Mouse (Mus musculus) ES-E14 (cell line): ENCODE measurements around the gene Crybg2. TPM values are rescaled to one million over a fixed set of nuclear protein-coding genes. Genes with fewer than 3 reads are reported as not detected.

ENCODE experiments used
- DNase-seq: peaks from one replicate; pipeline ENCODE4 v3.0.0-alpha.2; 2013; ENCODE audit warnings: low read depth, low spot score
- H3K27ac ChIP-seq: 2 replicates; pipeline ENCODE4 v1.5.1; 2012; ENCODE audit warnings: low read depth, mild to moderate bottlenecking, low read length, moderate library complexity, mixed read lengths; ENCODE audit not compliant: poor library complexity, insufficient read depth, severe bottlenecking
- H3K36me3 ChIP-seq: 2 replicates; pipeline ENCODE4 v1.6.1; 2012; ENCODE audit warnings: mild to moderate bottlenecking, low read length, moderate library complexity, mixed read lengths; ENCODE audit not compliant: control insufficient read depth, poor library complexity, insufficient read depth, severe bottlenecking
- H3K4me1 ChIP-seq, 2 experiments: fragments of 150-350 bp in 1 of 2; sonication (generic) in 1 of 2; 2 replicates each; pipeline ENCODE4 v1.6.1; 2012; ENCODE audit warnings: low read length in 2 of 2, mild to moderate bottlenecking in 1 of 2, mixed read lengths in 1 of 2; ENCODE audit not compliant: control insufficient read depth in 2 of 2, insufficient read depth in 2 of 2, poor library complexity in 1 of 2
- H3K4me3 ChIP-seq, 2 experiments: fragments of 150-350 bp in 1 of 2; sonication (generic) in 1 of 2; 2 replicates each; pipeline ENCODE4 v1.5.1; 2012; ENCODE audit warnings: low read length in 2 of 2, low read depth in 1 of 2, mild to moderate bottlenecking in 1 of 2, mixed read lengths in 1 of 2; ENCODE audit not compliant: insufficient read depth in 1 of 2, poor library complexity in 1 of 2, severe bottlenecking in 1 of 2
- H3K9ac ChIP-seq: 2 replicates; pipeline ENCODE4 v1.6.1; 2012; ENCODE audit warnings: low read depth, mild to moderate bottlenecking, low read length, mixed read lengths; ENCODE audit not compliant: poor library complexity, insufficient read depth, severe bottlenecking
- H3K9me3 ChIP-seq: fragments of 150-350 bp; sonication (generic); 2 replicates; pipeline ENCODE4 v1.6.1; 2012; ENCODE audit warnings: low read depth, mild to moderate bottlenecking, low read length; ENCODE audit not compliant: control insufficient read depth, insufficient read depth
- CHD2 ChIP-seq: IDR thresholded peaks from 2 replicates; pipeline ENCODE4 v1.6.1; 2014; ENCODE audit warnings: mild to moderate bottlenecking, low read depth, low read length, inconsistent platforms
- HCFC1 ChIP-seq: IDR thresholded peaks from 2 replicates; pipeline ENCODE4 v1.6.1; 2012; ENCODE audit warnings: low read length, inconsistent platforms, borderline replicate concordance; ENCODE audit not compliant: insufficient read depth
- MAFK ChIP-seq: IDR thresholded peaks from 2 replicates; pipeline ENCODE4 v1.6.1; 2014; ENCODE audit warnings: mild to moderate bottlenecking, low read depth, low read length, inconsistent platforms; ENCODE audit not compliant: insufficient read depth
- ZC3H11A ChIP-seq: IDR thresholded peaks from 2 replicates; pipeline ENCODE4 v1.6.1; 2012; ENCODE audit warnings: low read depth, mild to moderate bottlenecking, inconsistent platforms, low read length, borderline replicate concordance
- ZNF384 ChIP-seq: IDR thresholded peaks from 2 replicates; pipeline ENCODE4 v1.6.1; 2012; ENCODE audit warnings: low read depth, low read length, inconsistent platforms
- in situ Hi-C, 2 experiments: fragments of 600-800 bp; cut with MboI; formaldehyde crosslinking; loops; one replicate each; pipeline ENCODE4 v1.15.1; 2025; ENCODE audit warnings: low sequenced_read_pairs in 2 of 2, inconsistent platforms in 1 of 2; ENCODE audit not compliant: unreplicated experiment in 2 of 2
- total RNA-seq: library from RNA; depleted of rRNA; stranded (reverse); fragments of 300-350 nt; gene quantifications from 2 replicates; pipeline ENCODE4 v1.2.3, GENCODE M21; 2012

Crybg2 gene
- total RNA-seq, 1 experiment, result 12.6 TPM

GRCm38 (mm10) chr4:134016767-134017166 is 43.8 kb upstream of the Crybg2 start:
- in situ Hi-C loops, result no loop called here
- no peaks in the 10 kb centered on the region for H3K9me3 ChIP-seq
- TF ChIP-seq MAFK (no peak), ZC3H11A (no peak), HCFC1 (no peak), CHD2 (no peak), ZNF384 (no peak)
- peak overlapping the region; percentile 85 to 88 for H3K4me3 ChIP-seq
- H3K36me3 ChIP-seq, result peaks cover 5% of the 10 kb centered on the region; the same call in 1 of the 2 replicates
- peaks cover 3 to 4% of the 10 kb centered on the region in 2 experiments; a peak in 3 of 4 replicates for H3K4me1 ChIP-seq
- peak; percentile 85 for DNase-seq
- peak overlapping the region; percentile 87 for H3K9ac ChIP-seq
- peak overlapping the region; percentile 96 for H3K27ac ChIP-seq

- Histone ChIP-seq H3K9me3 (no peaks in the 10 kb centered on the region), H3K9ac (peak overlapping the region; percentile 87), H3K4me3 (peak overlapping the region; percentile 85 to 88), H3K36me3 (peaks cover 5% of the 10 kb centered on the region; the same call in 1 of the 2 replicates), H3K4me1 (peaks cover 3 to 4% of the 10 kb centered on the region in 2 experiments; a peak in 3 of 4 replicates), H3K27ac (peak overlapping the region; percentile 96)
- no peak for TF ChIP-seq MAFK
- TF ChIP-seq HCFC1, result no peak
- no peak for TF ChIP-seq CHD2
- no peak for TF ChIP-seq ZNF384
- TF ChIP-seq ZC3H11A, result no peak
- DNase-seq, result no peak
- in situ Hi-C loops, result no loop called here
These were observed 43.3 kb upstream of the Crybg2 start for GRCm38 (mm10) chr4:134017201-134017865.

- H3K27ac ChIP-seq, result peak overlapping the region; percentile 96
- DNase-seq, result no peak
- H3K4me1 ChIP-seq, result peaks cover 0 to 4% of the 10 kb centered on the region in 2 experiments; a peak in 3 of 4 replicates
- peaks cover 5% of the 10 kb centered on the region; the same call in 1 of the 2 replicates for H3K36me3 ChIP-seq
- peak overlapping the region; percentile 85 to 88 for H3K4me3 ChIP-seq
- no peaks in the 10 kb centered on the region for H3K9me3 ChIP-seq
- in situ Hi-C loops, result no loop called here
- H3K9ac ChIP-seq, result peak overlapping the region; percentile 87
- TF ChIP-seq HCFC1 (no peak), ZNF384 (no peak), ZC3H11A (no peak), MAFK (no peak), CHD2 (no peak)
These were observed 42.4 kb upstream of the Crybg2 start for GRCm38 (mm10) chr4:134018038-134018778.

GRCm38 (mm10) chr4:134018779-134019145 is 41.9 kb upstream of the Crybg2 start, which contains the start of gene Lin28a:
Lin28a (minus strand) TSS chr4:134018841.
- peak; percentile 86 for DNase-seq
- in situ Hi-C loops, result no loop called here
- Histone ChIP-seq H3K36me3 (peaks cover 5% of the 10 kb centered on the region; the same call in 1 of the 2 replicates), H3K9me3 (no peaks in the 10 kb centered on the region), H3K9ac (peak within 1 kb of the TSS; percentile 87), H3K4me3 (peak within 1 kb of the TSS; percentile 85 to 88), H3K4me1 (peaks cover 0 to 9% of the 10 kb centered on the region in 2 experiments; a peak in 3 of 4 replicates), H3K27ac (peak within 1 kb of the TSS; percentile 96)
- TF ChIP-seq HCFC1 (0 out of 2 replicates have a peak, but pooled peaks have one; percentile 23), ZC3H11A (no peak)
